Mouse (Mus musculus): ENCODE results near the gene Hist1h2bq.

Gene Hist1h2bq

GRCm38 (mm10) chr13:21787760-21788593 lies 22.0 kb downstream of the Hist1h2bq start:
- no peak for DNase-seq

GRCm38 (mm10) chr13:21786899-21787629 lies 22.9 kb downstream of the Hist1h2bq start, which contains the start of the genes Hist1h2an and Hist1h2bp:
Gene Hist1h2an, minus strand, starts transcription at chr13:21787218.
Gene Hist1h2bp, plus strand, starts transcription at chr13:21787461.
- DNase-seq, result peak; percentile 94 to 97

GRCm38 (mm10) chr13:21786189-21786898 lies 23.7 kb downstream of the Hist1h2bq start:
- DNase-seq, result peak in 1 of 2 experiments; percentile 42

- no peak for DNase-seq
Measured at GRCm38 (mm10) chr13:21784311-21784710, 25.7 kb downstream of the Hist1h2bq start.

- DNase-seq, result peak; percentile 43 to 55
Measured at GRCm38 (mm10) chr13:21783734-21784161, 26.2 kb downstream of the Hist1h2bq start.

- peak; percentile 67 to 79 for DNase-seq
Measured at GRCm38 (mm10) chr13:21783255-21783617, 26.8 kb downstream of the Hist1h2bq start, which contains the start of gene Hist1h3i. Gene Hist1h3i, minus strand, starts transcription at chr13:21783370.

GRCm38 (mm10) chr13:21782361-21783254 lies 27.4 kb downstream of the Hist1h2bq start:
- peak; percentile 35 to 42 for DNase-seq

GRCm38 (mm10) chr13:21781639-21782038 lies 28.4 kb downstream of the Hist1h2bq start:
- DNase-seq, result no peak

GRCm38 (mm10) chr13:21781021-21781555 lies 28.9 kb downstream of the Hist1h2bq start:
- DNase-seq, result no peak

- peak; percentile 70 to 71 for DNase-seq
Measured at GRCm38 (mm10) chr13:21779767-21780731, 29.9 kb downstream of the Hist1h2bq start, which contains the start of gene Hist1h1b. Gene Hist1h1b, minus strand, starts transcription at chr13:21780625.

- peak; percentile 77 to 82 for DNase-seq
Measured at GRCm38 (mm10) chr13:21778814-21779766, 30.9 kb downstream of the Hist1h2bq start.

Data from cerebellum, postnatal 10 days (tissue).